ENCODE assay signal across 11 mouse cellular contexts in the genomic region with DNA sequence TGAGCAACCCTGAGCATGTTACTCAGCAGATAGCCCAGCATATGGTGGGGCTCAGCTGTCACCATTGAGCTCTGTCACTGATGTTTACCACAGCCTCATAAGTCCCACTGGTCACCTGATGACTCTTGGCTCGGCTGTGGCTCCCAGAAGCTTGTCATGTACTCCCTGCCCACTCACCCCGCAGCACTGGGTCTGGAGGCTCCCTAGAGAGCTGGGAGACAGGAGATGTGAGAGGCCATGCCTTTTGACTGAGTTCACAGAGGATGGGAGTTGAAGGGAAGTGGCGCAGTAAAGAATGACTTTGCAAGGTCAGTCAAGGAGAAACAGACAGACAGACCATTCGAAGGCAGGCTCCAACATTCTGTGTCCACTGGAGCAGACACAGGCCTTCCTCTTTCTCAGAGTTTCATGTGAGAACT. TPM values are rescaled to one million over a fixed set of nuclear protein-coding genes. Genes with fewer than 3 reads are reported as not detected.
DNase-seq lines count a peak whose midpoint lies in the region; ATAC-seq and TF ChIP-seq lines count a peak whose summit lies in the region.
"Had no signal": no experiment of that assay in that cellular context is flagged by ENCODE, and none has a peak within 500 bp of the region (broad histone marks: within the 10 kb centered on the region; RNA-seq: fewer than 3 reads in every experiment).

No protein-coding gene starts in this region.

- TF ChIP-seq EP300 in ES-Bruce4 (IDR thresholded peaks at IDR 0.05; ENCODE audit: insufficient read depth, low read depth, low read length) = no peak

- no peak overlapping the region for H3K4me2 ChIP-seq in kidney, embryonic 14.5 days (replicated peaks; ENCODE audit: low read depth, low read length)
- H3K4me2 ChIP-seq in heart, embryonic 13.5 days = peak overlapping the region; percentile 18
- H3K4me2 ChIP-seq: limb, embryonic 12.5 days had no signal

- peaks cover 23% of the 10 kb centered on the region for H3K4me1 ChIP-seq in kidney, embryonic 14.5 days (ENCODE audit: control insufficient read depth, insufficient read depth, low read length)
- peaks cover 16% of the 10 kb centered on the region for H3K4me1 ChIP-seq in ES-Bruce4 (ENCODE audit: control insufficient read depth, insufficient read depth, low read length)
- H3K4me1 ChIP-seq in heart, embryonic 13.5 days = peaks cover 100% of the 10 kb centered on the region
- no peaks in the 10 kb centered on the region for H3K4me1 ChIP-seq in cerebellum, adult 2 months (ENCODE audit: control insufficient read depth, insufficient read depth, low read length)

- TF ChIP-seq POLR2A in ES-Bruce4 (IDR thresholded peaks at IDR 0.05; ENCODE audit: insufficient read depth, low read length) = no peak
- no peak for TF ChIP-seq POLR2A in cerebellum, adult 2 months (IDR thresholded peaks at IDR 0.05; ENCODE audit: borderline replicate concordance, insufficient read depth, low read length)

- H3K9me3 ChIP-seq in kidney, embryonic 14.5 days (ENCODE audit: control insufficient read depth, low read length) = no peaks in the 10 kb centered on the region
- no peaks in the 10 kb centered on the region for H3K9me3 ChIP-seq in ES-Bruce4 (replicated peaks; ENCODE audit: control insufficient read depth, insufficient read depth, low read length, poor library complexity, severe bottlenecking)
- no peaks in the 10 kb centered on the region for H3K9me3 ChIP-seq in heart, embryonic 13.5 days
- H3K9me3 ChIP-seq: limb, embryonic 12.5 days had no signal

- H3K27me3 ChIP-seq in kidney, embryonic 14.5 days (ENCODE audit: control insufficient read depth, insufficient read depth, low read length) = no peaks in the 10 kb centered on the region
- H3K27me3 ChIP-seq in ES-Bruce4 (ENCODE audit: control insufficient read depth, insufficient read depth, low read length, poor library complexity, severe bottlenecking) = no peaks in the 10 kb centered on the region
- no peaks in the 10 kb centered on the region for H3K27me3 ChIP-seq in heart, embryonic 13.5 days (replicated peaks)
- no peaks in the 10 kb centered on the region; the same call in 1 of the 2 replicates for H3K27me3 ChIP-seq in cerebellum, adult 2 months (ENCODE audit: control insufficient read depth, insufficient read depth, low read length)
- H3K27me3 ChIP-seq: limb, embryonic 12.5 days had no signal

- TF ChIP-seq CTCF in ES-Bruce4 (IDR thresholded peaks at IDR 0.05; ENCODE audit: low read depth, low read length) = no peak
- no peak for TF ChIP-seq CTCF in cerebellum, adult 2 months (IDR thresholded peaks at IDR 0.05; ENCODE audit: borderline replicate concordance, insufficient read depth, low read depth, low read length)

- DNase-seq in kidney, postnatal 25 days = no peak
- no peak for DNase-seq in cerebellum, adult 2 months
- no peak for DNase-seq in adrenal gland, postnatal 25 days
- DNase-seq: cerebellum, postnatal 36 days; kidney, postnatal 36 days had no signal

- peak; percentile 29; the same call in 1 of the 2 replicates for ATAC-seq in kidney, embryonic 14.5 days (ENCODE audit: low FRiP score, low TSS enrichment)
- ATAC-seq in heart, embryonic 13.5 days (ENCODE audit: extremely low read depth, insufficient number of reproducible peaks, low FRiP score, low TSS enrichment) = peak; percentile 49
- ATAC-seq in erythroblast, adult 5-6 weeks (replicated peaks; ENCODE audit: low FRiP score, poor library complexity, severe bottlenecking) = no peak

- no peak overlapping the region for H3K27ac ChIP-seq in kidney, embryonic 14.5 days (ENCODE audit: low read depth, low read length)
- H3K27ac ChIP-seq in ES-Bruce4 (ENCODE audit: insufficient read depth, low read length) (peak overlapping the region; percentile 41), macrophage (peak overlapping the region; percentile 17; the same call in 1 of the 2 replicates)
- peak overlapping the region; percentile 87 for H3K27ac ChIP-seq in heart, embryonic 13.5 days (replicated peaks)
- H3K27ac ChIP-seq in cerebellum, adult 2 months (ENCODE audit: insufficient read depth, low read length) = no peak overlapping the region; the same call in 1 of the 2 replicates
- H3K27ac ChIP-seq: limb, embryonic 12.5 days had no signal

- 42% methylated on average over 4 of the region's 4 CpGs for WGBS in kidney, embryonic 14.5 days
- WGBS in heart, embryonic 13.5 days = 23% methylated on average over 4 of the region's 4 CpGs
- WGBS in macrophage (ENCODE audit: missing documents) = 68% methylated on average over 2 of the region's 4 CpGs
- WGBS in cerebellum, adult 2 months = 46% methylated on average over 4 of the region's 4 CpGs

- peaks cover 32% of the 10 kb centered on the region for H3K36me3 ChIP-seq in kidney, embryonic 14.5 days (ENCODE audit: control insufficient read depth, insufficient read depth, low read length)
- H3K36me3 ChIP-seq in ES-Bruce4 (ENCODE audit: control insufficient read depth, insufficient read depth, low read length, poor library complexity, severe bottlenecking) = peaks cover 65% of the 10 kb centered on the region
- peaks cover 64% of the 10 kb centered on the region for H3K36me3 ChIP-seq in heart, embryonic 13.5 days
- no peaks in the 10 kb centered on the region for H3K36me3 ChIP-seq in macrophage (ENCODE audit: inconsistent target)

- H3K9ac ChIP-seq in kidney, embryonic 14.5 days (ENCODE audit: low read depth, low read length) = no peak overlapping the region
- no peak overlapping the region for H3K9ac ChIP-seq in ES-Bruce4 (ENCODE audit: low read depth, poor library complexity, severe bottlenecking)
- peak overlapping the region; percentile 62 for H3K9ac ChIP-seq in heart, embryonic 13.5 days
- H3K9ac ChIP-seq: limb, embryonic 12.5 days had no signal

- H3K4me3 ChIP-seq in kidney, embryonic 14.5 days (ENCODE audit: low read length) = no peak overlapping the region
- H3K4me3 ChIP-seq in ES-Bruce4 (ENCODE audit: low read depth, low read length) (0 out of 2 replicates have a peak overlapping the region, but pooled peaks have one; percentile 4), macrophage (ENCODE audit: inconsistent target) (no peak overlapping the region)
- H3K4me3 ChIP-seq in heart, embryonic 13.5 days = no peak overlapping the region
- H3K4me3 ChIP-seq in cerebellum, adult 2 months (replicated peaks; ENCODE audit: insufficient read depth, low read depth, low read length) = no peak overlapping the region
- H3K4me3 ChIP-seq: limb, embryonic 12.5 days had no signal

- peaks cover 100% of the 10 kb centered on the region for H3K79me2 ChIP-seq in macrophage (ENCODE audit: inconsistent target)

RNA-seq across cellular contexts. Expression of gene Slc2a1, which starts 10.2 kb away (rescaled TPM):
- polyA plus RNA-seq in kidney, embryonic 14.5 days (2014; fragmentation: Nextera tagmentation; extraction: Ambion mirVana) = 53.6 and 74.1 TPM in 2 replicates
- polyA plus RNA-seq in ES-Bruce4 (2011; ENCODE audit: insufficient read depth, insufficient read length, low read depth, missing spikeins) (682 and 697 TPM in 2 replicates), macrophage (2018) (5.5 to 14.5 TPM (median 7.5 TPM) in 3 replicates)
- polyA plus RNA-seq in heart, embryonic 13.5 days (2015; fragmentation: Nextera tagmentation; extraction: Ambion mirVana) = 180 and 217 TPM in 2 replicates
- total RNA-seq in macrophage (2018; cell fraction: chromatin; rRNA removed) = 10 to 100 TPM in 9 of 26 experiments, 1 to 10 TPM in 17; 4.2 to 20.1 (median 7.7) TPM
- total RNA-seq in macrophage (2018; cell fraction: cytosol; rRNA removed) = 10 to 100 TPM in 12 of 26 experiments, 1 to 10 TPM in 14; 7.0 to 33.1 (median 9.9) TPM
- total RNA-seq in macrophage (2018; cell fraction: nucleus; rRNA removed) = 10 to 100 TPM; 10.4 to 34.0 (median 18.2) TPM
- polyA plus RNA-seq in cerebellum, adult 2 months (2012; rRNA removed) = 121 and 125 TPM in 2 replicates
- total RNA-seq in adrenal gland, postnatal 25 days (2021) = 19.7 and 21.6 TPM in 2 replicates
- 0.38 and 2.7 TPM in 2 replicates for total RNA-seq in erythroblast, adult 5-6 weeks (2015; ENCODE audit: low replicate concordance)
- 1.1 and 1.4 TPM in 2 replicates for total RNA-seq in erythroblast, adult 5-6 weeks (2017; ENCODE audit: low replicate concordance)

RNA-seq across cellular contexts. Expression of gene Zfp691, which starts 55.3 kb away (rescaled TPM):
- 10.2 and 11.0 TPM in 2 replicates for polyA plus RNA-seq in kidney, embryonic 14.5 days (2014; fragmentation: Nextera tagmentation; extraction: Ambion mirVana)
- 12.3 and 14.8 TPM in 2 replicates for polyA plus RNA-seq in ES-Bruce4 (2011; ENCODE audit: insufficient read depth, insufficient read length, low read depth, missing spikeins)
- 8.5 and 9.5 TPM in 2 replicates for polyA plus RNA-seq in heart, embryonic 13.5 days (2015; fragmentation: Nextera tagmentation; extraction: Ambion mirVana)
- 1 to 10 TPM in 18 of 26 experiments, under 1 TPM in 5, not detected in 3; 0.33 to 7.1 (median 2.2) TPM for total RNA-seq in macrophage (2018; cell fraction: chromatin; rRNA removed)
- 1 to 10 TPM in 19 of 26 experiments, under 1 TPM in 7; 0.47 to 2.8 (median 1.4) TPM for total RNA-seq in macrophage (2018; cell fraction: cytosol; rRNA removed)
- 1 to 10 TPM in 21 of 26 experiments, under 1 TPM in 5; 0.42 to 8.2 (median 2.4) TPM for total RNA-seq in macrophage (2018; cell fraction: nucleus; rRNA removed)
- polyA plus RNA-seq in macrophage (2018) = 1.2 to 2.2 TPM (median 1.6 TPM) in 3 replicates
- polyA plus RNA-seq in cerebellum, adult 2 months (2012; rRNA removed) = 6.4 and 10.0 TPM in 2 replicates
- total RNA-seq in adrenal gland, postnatal 25 days (2021) = 15.3 and 16.6 TPM in 2 replicates
- total RNA-seq in erythroblast, adult 5-6 weeks (2015; ENCODE audit: low replicate concordance) = 2.3 and 4.2 TPM in 2 replicates
- 3.1 and 4.0 TPM in 2 replicates for total RNA-seq in erythroblast, adult 5-6 weeks (2017; ENCODE audit: low replicate concordance)

Comparison
In these comparisons a context has a peak if more than half of its experiments do, and no peak if none do; other contexts are left out.
1. H3K27ac ChIP-seq: peak in ES-Bruce4 (single experiment), heart, embryonic 13.5 days (single experiment) and macrophage (single experiment); none in kidney, embryonic 14.5 days (single experiment) and cerebellum, adult 2 months (single experiment).